Mouse (Mus musculus): ENCODE data around the gene Ublcp1. TPM values are rescaled to one million over a fixed set of nuclear protein-coding genes. Genes with fewer than 3 reads are reported as not detected.

The Ublcp1 gene
- polyA plus RNA-seq (2012; rRNA removed) = 99.6 and 111 TPM in 2 replicates

DNA sequence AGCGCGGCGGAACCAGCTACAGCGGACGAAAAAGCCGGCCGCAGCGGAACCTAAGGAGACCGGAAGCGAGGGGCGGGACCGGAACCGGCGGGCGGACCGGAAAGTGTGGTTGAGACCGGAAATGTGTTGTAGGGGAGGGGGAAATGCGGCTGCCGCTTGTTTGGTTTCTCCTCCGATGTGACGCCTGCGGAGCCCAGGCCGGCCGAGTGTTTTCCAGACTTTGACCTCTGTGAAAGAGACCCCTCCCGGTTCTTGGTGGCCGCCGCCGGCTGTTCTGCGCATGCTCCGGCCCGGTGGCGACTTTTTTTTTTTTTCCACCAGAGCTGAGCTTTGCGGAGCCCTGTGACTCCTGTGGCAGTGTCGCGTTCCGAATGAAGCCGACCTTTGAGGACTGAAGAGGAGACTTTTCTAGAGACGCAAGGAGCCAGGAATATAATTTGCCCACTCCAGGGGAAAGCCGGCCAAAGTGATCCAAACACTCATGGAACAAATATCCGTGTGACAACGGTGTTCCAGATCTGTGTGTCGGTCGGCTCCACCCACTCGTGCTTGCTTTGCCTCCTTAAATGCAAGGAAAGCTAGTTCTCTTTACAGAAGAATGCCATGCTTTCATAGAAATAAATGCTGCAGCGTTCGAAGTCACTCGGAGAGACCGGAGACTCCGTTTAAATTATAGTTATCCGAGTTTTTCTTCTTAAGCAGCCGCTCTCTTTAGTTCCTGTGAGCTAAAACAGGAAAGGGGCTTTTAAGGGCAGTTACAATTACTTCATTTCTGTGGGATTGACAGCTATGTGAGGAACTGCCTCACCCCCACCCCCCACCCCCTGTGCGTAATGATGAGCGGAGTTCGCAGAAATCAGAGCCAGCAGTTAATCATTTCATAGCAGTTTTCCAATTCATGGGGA is at the start of gene Ublcp1:
TSS of gene Ublcp1 (minus strand) at position 67 of the 905 bp plus-strand sequence.
- no peaks in the 10 kb centered on the region for H3K27me3 ChIP-seq (ENCODE audit: control insufficient read depth, insufficient read depth, low read length)
- peak; percentile 94 for DNase-seq
- H3K4me1 ChIP-seq (ENCODE audit: control insufficient read depth, insufficient read depth, low read length) = no peaks in the 10 kb centered on the region
- WGBS = under 1% methylated on average over 54 of the region's 54 CpGs
- H3K27ac ChIP-seq (ENCODE audit: insufficient read depth, low read length) = peak within 1 kb of the TSS; percentile 73
- peak within 1 kb of the TSS; percentile 62 for H3K4me3 ChIP-seq (replicated peaks; ENCODE audit: insufficient read depth, low read depth, low read length)
- TF ChIP-seq POLR2A (IDR thresholded peaks at IDR 0.05; ENCODE audit: borderline replicate concordance, insufficient read depth, low read length) (peak; percentile 70; the same call in 1 of the 2 replicates), CTCF (IDR thresholded peaks at IDR 0.05; ENCODE audit: borderline replicate concordance, insufficient read depth, low read depth, low read length) (no peak)

DNA sequence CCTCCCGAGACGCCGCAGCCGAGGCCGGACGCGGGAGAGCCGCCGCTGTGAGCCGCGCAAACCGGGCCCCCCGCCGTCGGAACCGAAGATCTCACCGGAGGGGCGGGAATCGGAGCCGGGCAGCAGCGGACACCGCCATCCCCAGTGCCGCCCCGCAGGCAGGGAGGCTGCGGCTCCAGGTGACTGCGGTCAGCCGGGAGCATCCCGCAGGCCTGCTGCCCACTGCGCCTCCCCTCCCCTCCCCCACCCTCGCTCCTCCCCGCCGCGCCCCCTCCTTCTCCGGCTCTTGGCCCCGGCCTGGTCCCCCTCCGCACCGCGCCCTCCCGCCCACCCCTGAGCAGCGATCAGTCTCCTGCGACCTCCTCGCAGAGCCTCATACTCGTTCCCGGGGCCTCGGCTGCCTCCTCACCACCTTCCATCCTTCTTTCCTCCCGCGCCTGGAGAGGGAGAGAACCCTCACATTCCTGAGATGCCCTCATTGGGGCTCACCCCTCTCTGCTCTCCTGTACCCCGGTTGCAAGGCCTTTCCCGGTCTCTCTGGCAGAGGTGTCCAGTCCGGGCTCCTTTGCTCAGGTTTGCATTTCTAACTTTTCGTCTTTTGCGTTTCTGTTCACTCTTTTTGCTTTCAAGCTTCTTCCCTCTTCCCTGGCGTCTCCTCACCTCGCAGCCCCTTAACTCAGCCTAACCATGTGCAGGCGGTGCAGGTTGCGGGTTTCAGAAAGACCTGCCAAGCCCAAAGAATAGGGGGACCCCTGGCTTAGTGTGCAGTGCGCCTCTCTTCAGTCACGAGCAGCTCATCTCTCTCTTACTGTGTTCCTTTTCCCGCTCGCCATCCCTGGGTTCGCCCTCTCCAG is 49.0 kb upstream of the Ublcp1 start:
- TF ChIP-seq POLR2A (IDR thresholded peaks at IDR 0.05; ENCODE audit: borderline replicate concordance, insufficient read depth, low read length) = no peak
- no peak for TF ChIP-seq CTCF (IDR thresholded peaks at IDR 0.05; ENCODE audit: borderline replicate concordance, insufficient read depth, low read depth, low read length)
- peak overlapping the region; percentile 74 for H3K4me3 ChIP-seq (replicated peaks; ENCODE audit: insufficient read depth, low read depth, low read length)
- DNase-seq = peak; percentile 45 to 64
- H3K4me1 ChIP-seq (ENCODE audit: control insufficient read depth, insufficient read depth, low read length) = peaks cover 2% of the 10 kb centered on the region; the same call in 1 of the 2 replicates
- peak overlapping the region; percentile 91 for H3K27ac ChIP-seq (ENCODE audit: insufficient read depth, low read length)
- H3K27me3 ChIP-seq (ENCODE audit: control insufficient read depth, insufficient read depth, low read length) = no peaks in the 10 kb centered on the region
- 2% methylated on average over 35 of the region's 61 CpGs for WGBS

DNA sequence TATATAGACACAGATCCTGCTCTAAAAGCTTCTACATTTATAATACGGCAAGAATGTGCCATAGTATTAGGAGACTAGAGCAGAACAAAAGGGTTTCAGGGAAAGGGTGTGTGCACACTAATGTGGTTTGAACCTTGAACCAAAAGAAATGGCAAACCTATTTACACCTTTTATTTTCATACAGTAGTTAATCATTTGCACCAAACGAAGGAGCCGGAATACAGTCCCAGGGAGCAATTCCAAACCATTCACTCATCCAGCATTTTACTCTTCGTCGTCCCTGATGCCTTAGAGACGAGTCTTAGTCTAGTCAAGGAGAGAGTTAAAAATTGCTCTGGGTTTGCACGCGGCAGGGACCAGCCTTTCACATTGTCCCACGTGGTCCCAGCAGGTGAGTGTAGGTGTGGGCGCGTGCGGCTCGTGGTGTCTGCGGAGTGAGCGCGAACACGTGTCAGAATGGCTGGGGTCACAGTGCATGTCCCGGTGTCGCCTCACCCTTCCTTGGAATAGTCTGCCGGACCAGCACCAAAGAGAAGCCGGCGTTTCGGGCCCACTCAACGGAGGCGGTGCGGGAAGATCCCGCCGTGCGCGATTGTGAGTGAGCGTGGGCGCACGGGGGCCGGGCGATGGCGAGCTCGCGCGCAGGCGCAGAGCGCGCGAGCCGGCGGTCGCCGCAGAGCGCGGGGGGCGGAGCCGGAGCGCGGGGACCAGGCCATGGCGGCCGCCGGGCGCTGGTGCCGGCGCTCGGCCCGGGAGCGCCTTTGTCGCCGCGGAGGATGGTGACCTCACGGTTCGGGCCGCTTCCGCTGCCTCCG is 48.2 kb upstream of the Ublcp1 start, which contains the start of gene Rnf145:
TSS of gene Rnf145 (plus strand) at position 684 of the 815 bp plus-strand sequence.
- Histone ChIP-seq H3K4me3 (replicated peaks; ENCODE audit: insufficient read depth, low read depth, low read length) (peak within 1 kb of the TSS; percentile 74), H3K27me3 (ENCODE audit: control insufficient read depth, insufficient read depth, low read length) (no peaks in the 10 kb centered on the region), H3K27ac (ENCODE audit: insufficient read depth, low read length) (peak within 1 kb of the TSS; percentile 91), H3K4me1 (ENCODE audit: control insufficient read depth, insufficient read depth, low read length) (peaks cover 2% of the 10 kb centered on the region; the same call in 1 of the 2 replicates)
- WGBS = under 1% methylated on average over 70 of the region's 70 CpGs
- peak; percentile 82 to 87 for DNase-seq
- TF ChIP-seq CTCF (IDR thresholded peaks at IDR 0.05; ENCODE audit: borderline replicate concordance, insufficient read depth, low read depth, low read length) = no peak
- peak; percentile 20; the same call in 1 of the 2 replicates for TF ChIP-seq POLR2A (IDR thresholded peaks at IDR 0.05; ENCODE audit: borderline replicate concordance, insufficient read depth, low read length)

DNA sequence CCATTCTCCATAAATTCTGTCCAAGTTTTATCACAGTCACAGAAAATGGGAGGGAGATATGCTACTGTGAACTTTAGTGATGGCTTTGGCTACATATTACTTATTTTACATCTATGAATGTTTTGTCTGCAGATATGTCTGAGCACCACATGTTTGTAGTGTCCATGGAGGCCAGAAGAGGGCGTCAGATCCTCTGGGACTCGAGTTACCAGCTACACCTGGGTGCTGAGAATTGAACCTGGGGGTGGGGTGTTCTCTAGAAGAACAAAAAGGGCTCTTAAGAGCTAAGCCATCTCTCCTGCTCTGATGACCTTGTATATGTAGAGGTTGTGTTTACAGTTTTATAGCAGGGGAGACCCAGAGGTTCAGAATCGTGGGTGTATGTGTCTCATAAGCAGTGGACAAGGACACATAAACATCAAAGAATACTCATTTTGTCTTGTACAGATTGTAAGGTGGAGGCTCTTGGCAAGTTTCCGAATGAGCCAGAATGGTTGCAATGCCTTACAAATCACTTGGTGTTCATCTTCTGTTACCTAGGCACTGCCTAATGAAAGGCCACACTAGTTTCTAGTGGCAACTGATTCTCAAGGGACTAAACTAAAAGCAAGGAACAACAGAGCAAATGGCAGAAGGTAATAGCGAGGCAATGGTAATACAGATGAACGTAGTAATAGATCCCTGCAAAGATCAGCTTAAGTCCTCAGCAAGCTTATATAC is 47.4 kb upstream of the Ublcp1 start:
- Histone ChIP-seq H3K4me3 (replicated peaks; ENCODE audit: insufficient read depth, low read depth, low read length) (no peak overlapping the region), H3K4me1 (ENCODE audit: control insufficient read depth, insufficient read depth, low read length) (no peaks in the 10 kb centered on the region; the same call in 1 of the 2 replicates), H3K27ac (ENCODE audit: insufficient read depth, low read length) (no peak overlapping the region), H3K27me3 (ENCODE audit: control insufficient read depth, insufficient read depth, low read length) (no peaks in the 10 kb centered on the region)
- 44% methylated on average over 6 of the region's 6 CpGs for WGBS
- DNase-seq = no peak
- no peak for TF ChIP-seq POLR2A (IDR thresholded peaks at IDR 0.05; ENCODE audit: borderline replicate concordance, insufficient read depth, low read length)
- no peak for TF ChIP-seq CTCF (IDR thresholded peaks at IDR 0.05; ENCODE audit: borderline replicate concordance, insufficient read depth, low read depth, low read length)

GRCm38 (mm10) chr11:44516362-44516761 is 46.1 kb upstream of the Ublcp1 start:
- no peak for DNase-seq
- no peak overlapping the region for H3K4me3 ChIP-seq (replicated peaks; ENCODE audit: insufficient read depth, low read depth, low read length)
- WGBS = 47% methylated on average over 1 of the region's 1 CpGs
- no peak for TF ChIP-seq CTCF (IDR thresholded peaks at IDR 0.05; ENCODE audit: borderline replicate concordance, insufficient read depth, low read depth, low read length)
- no peak for TF ChIP-seq POLR2A (IDR thresholded peaks at IDR 0.05; ENCODE audit: borderline replicate concordance, insufficient read depth, low read length)
- no peak overlapping the region for H3K27ac ChIP-seq (ENCODE audit: insufficient read depth, low read length)
- no peaks in the 10 kb centered on the region for H3K27me3 ChIP-seq (ENCODE audit: control insufficient read depth, insufficient read depth, low read length)
- H3K4me1 ChIP-seq (ENCODE audit: control insufficient read depth, insufficient read depth, low read length) = no peaks in the 10 kb centered on the region; the same call in 1 of the 2 replicates

DNA sequence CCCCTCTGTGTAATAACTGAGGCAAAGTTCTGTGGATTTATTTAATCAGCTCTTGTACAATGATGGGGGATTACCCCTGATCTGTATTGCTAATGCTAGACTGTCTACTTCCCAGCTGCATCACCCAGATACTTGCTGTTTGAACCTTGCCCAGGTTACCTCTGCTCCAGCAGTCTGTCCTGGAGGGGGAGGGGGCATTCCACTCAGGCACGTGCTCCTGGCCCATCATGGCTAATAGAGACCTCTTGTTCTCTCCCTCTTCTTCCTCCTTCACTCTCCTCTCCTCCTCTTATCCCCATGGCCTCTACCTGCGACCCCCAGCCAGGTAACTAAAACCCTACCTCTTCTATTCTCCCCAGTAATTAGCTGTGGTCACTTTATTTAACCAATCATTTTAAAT is 44.4 kb upstream of the Ublcp1 start:
- no peaks in the 10 kb centered on the region for H3K27me3 ChIP-seq (ENCODE audit: control insufficient read depth, insufficient read depth, low read length)
- H3K4me3 ChIP-seq (replicated peaks; ENCODE audit: insufficient read depth, low read depth, low read length) = no peak overlapping the region
- no peak overlapping the region for H3K27ac ChIP-seq (ENCODE audit: insufficient read depth, low read length)
- 53% methylated on average over 2 of the region's 2 CpGs for WGBS
- no peak for TF ChIP-seq POLR2A (IDR thresholded peaks at IDR 0.05; ENCODE audit: borderline replicate concordance, insufficient read depth, low read length)
- TF ChIP-seq CTCF (IDR thresholded peaks at IDR 0.05; ENCODE audit: borderline replicate concordance, insufficient read depth, low read depth, low read length) = no peak
- no peak for DNase-seq
- H3K4me1 ChIP-seq (ENCODE audit: control insufficient read depth, insufficient read depth, low read length) = no peaks in the 10 kb centered on the region

Measured in cerebellum, adult 2 months (tissue).